Mouse (Mus musculus) myocyte (in vitro differentiated cells): ENCODE results near the gene Kyat1.

Source experiments
- CEBPB ChIP-seq: IDR thresholded peaks from 2 replicates; pipeline ENCODE4 v1.6.1; 2011; ENCODE audit warnings: mild to moderate bottlenecking, moderate library complexity; ENCODE audit not compliant: poor library complexity, insufficient read depth, severe bottlenecking
- E2F4 ChIP-seq: IDR thresholded peaks from one replicate; pipeline ENCODE4 v1.6.1; 2011; ENCODE audit warnings: mild to moderate bottlenecking, control low read depth, moderate library complexity; ENCODE audit not compliant: insufficient read depth
- MYOG ChIP-seq, 3 experiments: IDR thresholded peaks; one replicate each; pipeline ENCODE4 v1.6.1; 2011; ENCODE audit warnings: control low read depth in 2 of 3, low read depth in 2 of 3, mild to moderate bottlenecking in 2 of 3; ENCODE audit not compliant: insufficient read length in 2 of 3, control insufficient read depth in 1 of 3, insufficient read depth in 1 of 3
- POLR2A ChIP-seq: IDR thresholded peaks from one replicate; pipeline ENCODE4 v1.6.1; 2011; ENCODE audit warnings: low read depth, mild to moderate bottlenecking, control low read depth, moderate library complexity; ENCODE audit not compliant: insufficient read length

DNA sequence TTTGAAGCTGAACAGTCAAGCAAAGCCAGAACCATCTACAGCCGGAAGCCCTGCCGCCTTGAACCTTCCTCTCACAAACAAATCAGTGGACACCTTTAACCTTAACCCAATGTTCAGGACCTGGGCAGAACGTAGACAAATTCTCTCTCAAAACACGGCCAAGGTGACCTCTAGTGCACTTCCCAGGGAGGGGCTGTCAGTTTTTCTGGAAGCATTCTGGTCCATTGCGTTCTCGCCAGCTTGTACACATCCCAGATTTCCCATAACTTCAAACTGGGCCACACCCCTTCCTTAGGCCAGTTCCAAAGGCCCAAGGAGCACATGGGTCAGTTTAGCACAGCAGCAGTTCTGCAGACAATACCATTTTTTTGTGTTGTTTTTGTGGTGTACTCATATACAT is 9.8 kb upstream of the Kyat1 start:
- no peak for TF ChIP-seq E2F4
- no peak for TF ChIP-seq POLR2A
- no peak for TF ChIP-seq MYOG (IDR thresholded peaks at IDR 0.05; ENCODE audit: control insufficient read depth in 1 of 3, insufficient read depth in 1 of 3, insufficient read length in 2 of 3, low read depth in 2 of 3)
- no peak for TF ChIP-seq CEBPB
